Mouse (Mus musculus) urinary bladder, postnatal 14 days (tissue): ENCODE data around the gene Lrch1.

Experiments
- DNase-seq: peaks from one replicate; pipeline ENCODE4 v3.0.0; 2021; ENCODE audit warnings: low spot score

Lrch1 gene

GRCm38 (mm10) chr14:74922039-74922736, 25.5 kb downstream of the Lrch1 start:
- no peak for DNase-seq

DNA sequence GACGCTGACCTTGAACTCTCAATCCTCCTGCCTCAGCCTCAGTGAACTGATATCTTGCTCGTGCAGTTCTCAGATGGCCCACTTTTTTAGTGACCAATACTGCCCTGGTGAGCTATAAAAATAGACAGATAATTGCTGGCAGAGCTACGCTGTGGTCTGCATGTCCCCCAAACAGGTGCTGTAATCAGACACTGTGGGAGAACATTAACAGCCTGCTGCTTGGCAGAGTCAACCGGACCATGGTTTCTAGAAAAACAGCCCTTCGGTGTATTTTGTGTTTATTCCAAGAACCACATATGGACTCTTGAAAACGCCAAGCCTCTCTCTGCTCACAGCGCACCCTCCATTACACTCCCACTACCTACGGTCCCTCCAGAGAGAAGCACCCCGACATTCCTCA, 26.2 kb downstream of the Lrch1 start:
- no peak for DNase-seq

GRCm38 (mm10) chr14:74919132-74919531, 28.5 kb downstream of the Lrch1 start:
- no peak for DNase-seq

DNA sequence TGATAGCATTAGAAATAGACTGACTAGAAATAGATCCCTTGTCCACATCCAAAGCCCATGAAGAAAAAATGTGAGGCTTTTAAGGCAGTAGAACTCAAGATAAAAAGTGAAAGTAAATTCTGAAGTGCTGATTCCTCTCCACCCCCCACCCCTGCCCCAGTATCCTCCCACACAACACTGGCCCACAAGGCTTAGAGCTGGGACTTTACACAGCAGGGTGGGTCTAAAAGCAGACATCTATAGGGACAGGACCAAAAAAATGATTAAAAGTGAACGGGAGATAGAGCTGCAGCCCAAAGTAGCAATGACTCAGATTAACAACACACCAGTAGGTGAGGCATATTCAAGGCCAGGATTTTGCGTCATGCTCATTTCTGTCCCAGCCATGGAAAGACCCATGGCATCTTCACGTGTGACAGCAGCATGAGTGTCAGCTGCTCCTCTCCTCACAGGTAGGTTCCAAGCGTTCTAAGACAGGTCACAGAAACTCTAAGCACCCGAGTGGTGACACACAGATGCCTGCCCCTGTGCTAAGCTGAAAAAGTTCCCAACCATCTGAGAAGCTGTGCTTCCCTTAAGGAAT, 29.1 kb downstream of the Lrch1 start:
- DNase-seq: no peak

- no peak for DNase-seq
Measured at GRCm38 (mm10) chr14:74917504-74918124, 30.1 kb downstream of the Lrch1 start.

DNA sequence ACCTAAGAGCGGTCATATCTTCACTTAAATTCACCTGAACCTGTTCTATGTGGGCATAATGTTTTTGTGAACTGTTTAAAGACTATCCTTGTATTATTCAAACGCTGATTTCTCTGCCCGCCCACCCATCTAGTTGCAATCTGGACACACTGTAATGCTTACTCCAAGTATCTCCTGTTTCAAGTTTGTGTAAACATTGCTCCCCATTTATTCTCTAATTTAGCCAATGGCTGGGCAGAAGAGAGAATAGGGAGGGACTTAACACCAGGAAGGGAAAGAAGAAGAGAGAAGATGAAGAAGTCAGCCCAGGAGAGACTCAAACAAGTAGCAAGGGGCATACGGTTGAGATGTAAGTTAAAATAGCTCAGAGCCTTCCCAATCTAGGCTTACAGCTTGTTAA, 31.0 kb downstream of the Lrch1 start:
- no peak for DNase-seq

GRCm38 (mm10) chr14:74916075-74916474, 31.6 kb downstream of the Lrch1 start:
- DNase-seq: no peak

- DNase-seq: no peak
Measured at GRCm38 (mm10) chr14:74915658-74916057, 32.0 kb downstream of the Lrch1 start.

- peak; percentile 32 for DNase-seq
Measured at GRCm38 (mm10) chr14:74915025-74915424, 32.7 kb downstream of the Lrch1 start.

DNA sequence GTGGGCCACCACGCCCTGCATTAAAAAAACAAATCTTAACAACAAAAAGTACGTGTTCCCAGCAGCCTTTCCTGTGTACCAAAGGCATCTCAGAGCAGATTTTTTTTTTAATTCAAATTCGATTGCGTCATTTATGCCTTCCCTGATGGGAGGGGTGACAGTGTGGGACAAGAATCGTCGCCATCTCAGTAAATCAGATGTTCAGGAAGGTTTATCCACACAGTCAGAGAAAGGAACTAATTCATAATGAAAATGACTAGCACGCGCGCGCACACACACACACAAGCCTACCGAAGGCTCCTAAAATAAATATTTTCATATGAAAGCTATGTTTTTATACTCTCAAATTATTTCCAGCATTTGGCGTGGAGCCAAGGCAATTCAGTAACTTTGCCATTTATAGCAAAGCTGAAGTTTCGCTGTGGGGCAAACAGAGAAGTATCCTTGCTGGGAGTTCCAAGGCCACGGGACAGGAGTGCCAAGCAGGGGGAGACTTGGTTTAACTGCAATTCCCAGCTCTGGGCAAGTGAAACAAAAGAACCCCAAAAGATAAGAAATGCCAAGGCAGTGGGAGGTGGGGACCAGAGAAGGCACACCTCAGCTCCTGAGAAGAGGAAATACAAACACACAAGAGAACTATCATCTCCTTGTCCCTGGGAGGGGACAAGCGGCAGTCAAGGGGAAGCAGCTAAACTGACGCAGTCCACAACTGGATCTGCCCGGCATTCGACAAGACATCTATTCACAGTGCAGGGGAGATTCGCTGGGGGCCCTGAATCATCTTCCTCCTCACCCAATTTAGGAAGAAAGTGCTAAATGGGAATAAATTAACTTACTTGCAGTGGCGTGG, 34.1 kb downstream of the Lrch1 start:
- DNase-seq: peak; percentile 46

DNA sequence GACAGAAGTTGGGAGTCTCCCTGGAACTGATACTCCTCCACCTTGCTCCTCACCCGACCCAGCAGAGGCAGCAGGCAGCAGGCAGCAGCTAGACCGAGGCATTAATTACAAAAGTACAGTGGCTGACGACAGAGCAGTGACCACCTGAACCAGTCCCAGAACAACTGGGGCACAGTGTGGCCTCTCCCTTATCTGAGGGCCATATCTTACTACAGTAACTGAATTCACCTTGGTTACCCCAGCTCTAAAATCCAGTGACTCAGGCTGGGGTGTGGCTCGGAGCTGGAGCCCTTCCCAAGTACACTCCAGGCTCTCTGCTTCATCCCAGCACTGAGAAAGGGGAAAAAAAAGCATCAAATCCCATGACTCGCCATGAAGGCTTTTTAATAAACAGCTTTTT, 37.3 kb downstream of the Lrch1 start:
- DNase-seq: peak; percentile 77

DNA sequence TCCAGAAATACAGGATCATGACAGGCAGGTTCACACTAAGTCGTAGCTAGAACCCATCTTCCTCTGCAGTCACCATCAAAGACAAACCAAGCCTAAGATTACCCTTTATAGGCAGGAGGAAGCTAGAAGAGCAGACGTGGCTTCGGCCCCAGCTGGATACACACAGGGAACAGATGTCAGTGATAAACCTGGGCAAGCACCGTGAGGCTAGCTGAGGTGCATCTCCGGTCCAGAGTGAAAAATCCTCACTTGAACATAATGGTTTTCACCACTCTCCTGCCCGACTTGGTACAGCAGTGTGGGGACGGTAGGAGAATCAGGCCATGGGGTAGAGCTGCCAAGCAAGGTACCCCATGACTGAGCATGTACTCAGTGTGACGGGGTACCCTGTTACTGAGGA, 38.7 kb downstream of the Lrch1 start:
- no peak for DNase-seq

- no peak for DNase-seq
Measured at GRCm38 (mm10) chr14:74908250-74908649, 39.4 kb downstream of the Lrch1 start.

- DNase-seq: no peak
Measured at GRCm38 (mm10) chr14:74907706-74908105, 40.0 kb downstream of the Lrch1 start.

DNA sequence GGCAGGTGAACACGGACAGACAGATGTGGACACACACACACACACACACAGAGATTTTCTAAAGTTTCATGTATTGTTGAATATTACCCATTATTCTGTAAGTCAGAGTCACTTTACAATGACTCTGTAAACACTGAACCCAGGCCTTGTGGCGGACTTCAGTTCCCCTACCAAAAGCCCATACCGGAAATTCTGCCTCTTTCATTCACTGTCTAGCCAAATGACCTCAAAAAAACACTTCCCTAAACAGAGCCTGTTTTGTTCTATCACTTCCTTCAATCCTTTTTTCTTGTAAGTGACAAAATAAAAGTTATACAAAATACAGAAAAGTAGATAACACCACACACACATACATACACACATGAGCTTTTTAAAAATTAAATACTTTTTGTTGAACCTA, 41.7 kb downstream of the Lrch1 start:
- no peak for DNase-seq

GRCm38 (mm10) chr14:74904442-74904841, 43.2 kb downstream of the Lrch1 start:
- no peak for DNase-seq

- DNase-seq: peak; percentile 60
Measured at GRCm38 (mm10) chr14:74903047-74903446, 44.6 kb downstream of the Lrch1 start.

- DNase-seq: no peak
Measured at GRCm38 (mm10) chr14:74900705-74901369, 46.8 kb downstream of the Lrch1 start.

DNA sequence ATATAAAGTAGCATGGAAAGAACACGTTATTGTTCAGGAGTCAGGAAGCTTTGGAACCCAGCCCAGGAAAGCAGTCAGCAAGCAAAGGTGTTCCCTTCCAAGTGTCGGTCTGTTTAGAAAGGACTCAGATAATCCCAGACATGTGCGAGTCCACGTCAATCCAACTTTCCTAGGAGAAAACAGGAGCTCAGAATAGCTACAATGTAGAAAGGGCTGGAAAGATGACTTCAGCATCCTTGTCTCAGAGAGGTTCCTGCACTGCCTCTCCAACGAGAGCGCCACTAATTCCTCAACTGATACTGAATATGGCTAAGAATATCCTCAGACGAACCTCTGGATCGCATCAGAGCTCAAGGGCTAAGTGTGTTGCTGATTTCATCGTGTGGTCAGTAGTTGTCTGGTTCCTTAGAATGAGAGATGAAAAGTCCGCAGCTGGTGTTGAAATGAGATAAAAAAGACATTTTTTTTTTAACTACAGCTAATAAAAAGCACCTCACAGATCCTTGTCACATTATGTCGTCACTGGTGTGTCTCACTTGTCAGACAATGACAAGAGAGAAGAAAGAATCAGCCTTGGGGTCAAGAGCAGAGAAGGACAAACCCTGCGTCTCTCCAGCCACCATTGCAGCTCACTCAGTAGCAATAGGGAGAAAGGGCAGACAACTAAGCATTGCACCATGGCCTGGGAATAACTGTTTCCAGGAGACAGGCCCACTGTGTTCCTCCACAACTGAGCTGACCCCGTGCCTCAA, 47.5 kb downstream of the Lrch1 start:
- DNase-seq: no peak

DNA sequence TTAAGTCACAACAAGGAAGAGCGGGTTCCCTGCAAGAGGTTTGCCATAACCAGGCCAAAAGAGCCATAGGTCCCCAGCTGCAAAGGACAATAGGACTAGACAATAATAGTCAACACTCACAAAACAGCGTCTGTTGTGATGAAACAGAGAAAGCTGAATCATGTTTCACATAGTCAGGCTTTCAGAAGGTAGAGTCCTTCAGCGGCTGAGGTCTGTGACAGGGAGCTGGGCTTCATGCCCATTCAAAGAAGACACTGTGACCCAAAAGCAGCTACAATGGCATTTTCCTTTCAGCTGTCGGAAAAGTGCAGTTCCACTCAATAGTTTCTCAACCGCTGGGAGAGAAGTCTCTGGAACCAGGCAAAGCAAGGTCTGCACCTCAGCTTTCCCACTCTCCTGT, 48.7 kb downstream of the Lrch1 start:
- DNase-seq: no peak

DNA sequence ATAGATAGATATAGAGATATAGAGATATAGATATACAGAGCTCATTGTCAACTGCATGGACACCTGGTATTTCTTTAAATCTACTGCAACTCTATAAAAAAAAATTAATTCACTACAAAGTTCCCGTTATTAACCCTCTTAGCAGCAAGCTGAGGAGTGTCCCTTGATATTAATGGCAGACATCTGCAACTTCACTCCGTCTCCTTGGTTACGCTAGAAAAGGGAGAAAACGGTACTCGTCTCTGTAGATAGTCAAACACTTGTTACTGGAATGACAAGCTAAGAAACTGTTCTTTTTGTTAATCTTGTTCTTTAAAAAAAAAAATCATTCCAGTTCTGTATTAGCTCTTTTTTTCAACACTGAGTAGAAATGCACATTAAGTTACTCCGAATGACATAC, 54.0 kb downstream of the Lrch1 start:
- no peak for DNase-seq
